Mouse (Mus musculus) neutrophil, adult 5-6 weeks (primary cell): ENCODE results near the gene Psapl1. TPM values are rescaled to one million over a fixed set of nuclear protein-coding genes. Genes with fewer than 3 reads are reported as not detected.

ENCODE experiments used
- ATAC-seq: fragments of 151-379, 151-347 bp; 2 replicates; pipeline ENCODE4 v1.8.0; 2017; ENCODE audit warnings: mild to moderate bottlenecking, moderate TSS enrichment; ENCODE audit not compliant: insufficient number of reproducible peaks, poor library complexity, low FRiP score, severe bottlenecking; ENCODE audit errors: extremely low read depth
- total RNA-seq: library from RNA; stranded (forward); fragments of 200-1000 nt; gene quantifications from 2 replicates; pipeline ENCODE4 v1.2.3, GENCODE M21; 2017

Gene Psapl1
- not detected in 2 replicates for total RNA-seq

- ATAC-seq: no peak
Measured at GRCm38 (mm10) chr5:36203916-36204315, at the start of gene Psapl1. Gene Psapl1, plus strand, starts transcription at chr5:36204021.

GRCm38 (mm10) chr5:36154879-36155485, 48.8 kb upstream of the Psapl1 start:
- no peak for ATAC-seq

- ATAC-seq: no peak
Measured at GRCm38 (mm10) chr5:36165424-36166302, 38.2 kb upstream of the Psapl1 start.

- ATAC-seq: no peak
Measured at GRCm38 (mm10) chr5:36166346-36167013, 37.3 kb upstream of the Psapl1 start.

GRCm38 (mm10) chr5:36168963-36169650, 34.7 kb upstream of the Psapl1 start:
- ATAC-seq: no peak

GRCm38 (mm10) chr5:36174569-36175115, 29.2 kb upstream of the Psapl1 start:
- ATAC-seq: no peak

GRCm38 (mm10) chr5:36176409-36176808, 27.4 kb upstream of the Psapl1 start:
- no peak for ATAC-seq

- ATAC-seq: no peak
Measured at GRCm38 (mm10) chr5:36176873-36177272, 26.9 kb upstream of the Psapl1 start.

GRCm38 (mm10) chr5:36178215-36178614, 25.6 kb upstream of the Psapl1 start:
- no peak for ATAC-seq

GRCm38 (mm10) chr5:36178785-36179184, 25.0 kb upstream of the Psapl1 start:
- ATAC-seq: no peak

GRCm38 (mm10) chr5:36179708-36180107, 24.1 kb upstream of the Psapl1 start:
- no peak for ATAC-seq

GRCm38 (mm10) chr5:36182326-36182725, 21.5 kb upstream of the Psapl1 start:
- no peak for ATAC-seq

- ATAC-seq: no peak
Measured at GRCm38 (mm10) chr5:36186294-36187053, 17.3 kb upstream of the Psapl1 start.

GRCm38 (mm10) chr5:36188310-36188709, 15.5 kb upstream of the Psapl1 start:
- ATAC-seq: no peak

- ATAC-seq: no peak
Measured at GRCm38 (mm10) chr5:36191285-36191684, 12.5 kb upstream of the Psapl1 start.

GRCm38 (mm10) chr5:36191876-36192275, 11.9 kb upstream of the Psapl1 start:
- ATAC-seq: no peak

- no peak for ATAC-seq
Measured at GRCm38 (mm10) chr5:36192677-36193076, 11.1 kb upstream of the Psapl1 start.

- no peak for ATAC-seq
Measured at GRCm38 (mm10) chr5:36194631-36195030, 9.2 kb upstream of the Psapl1 start.
